Mouse (Mus musculus) stomach, embryonic 15.5 days (tissue): ENCODE measurements around the gene Gucy1a1. TPM values are rescaled to one million over a fixed set of nuclear protein-coding genes. Genes with fewer than 3 reads are reported as not detected.

ENCODE experiments used
- ATAC-seq: fragments of 200-750 bp; cut with Nextera tagmentation; 2 replicates; pipeline ENCODE4 v1.8.0; 2017; ENCODE audit warnings: low read depth, moderate number of reproducible peaks, moderate TSS enrichment; ENCODE audit not compliant: insufficient read depth, low FRiP score
- H3K27ac ChIP-seq: fragments of 300-500 bp; sonication (generic); 2 replicates; pipeline ENCODE4 v1.5.1; 2015; ENCODE audit warnings: mild to moderate bottlenecking, inconsistent platforms
- H3K27me3 ChIP-seq: fragments of 300-500 bp; sonication (generic); replicated peaks from 2 replicates; pipeline ENCODE4 v1.6.1; 2015; ENCODE audit warnings: inconsistent platforms
- H3K36me3 ChIP-seq: fragments of 300-500 bp; sonication (generic); 2 replicates; pipeline ENCODE4 v1.6.1; 2015; ENCODE audit warnings: inconsistent platforms
- H3K4me1 ChIP-seq: fragments of 300-500 bp; sonication (generic); 2 replicates; pipeline ENCODE4 v1.6.1; 2015; ENCODE audit warnings: inconsistent platforms
- H3K4me2 ChIP-seq: fragments of 300-500 bp; sonication (generic); 2 replicates; pipeline ENCODE4 v1.6.1; 2015; ENCODE audit warnings: mild to moderate bottlenecking, inconsistent platforms
- H3K4me3 ChIP-seq: fragments of 300-500 bp; sonication (generic); replicated peaks from 2 replicates; pipeline ENCODE4 v1.5.1; 2015; ENCODE audit warnings: inconsistent platforms
- H3K9ac ChIP-seq: fragments of 300-500 bp; sonication (generic); 2 replicates; pipeline ENCODE4 v1.6.1; 2015; ENCODE audit warnings: inconsistent platforms
- H3K9me3 ChIP-seq: fragments of 300-500 bp; sonication (generic); 2 replicates; pipeline ENCODE4 v1.6.1; 2016; ENCODE audit warnings: inconsistent platforms
- WGBS: fragments of 180-500 bp; shearing (Covaris S2); methylation state at CpG from one replicate; pipeline ENCODE4 v1.1.7; 2015; 5-methylcytosine and 5-hydroxymethylcytosine counted together
- polyA plus RNA-seq: library from polyadenylated mRNA; unstranded; fragments of >200 nt; fragmentation: Nextera tagmentation; extraction: Ambion mirVana; gene quantifications from 2 replicates; pipeline ENCODE4 v1.2.1, GENCODE M21; 2015

The Gucy1a1 gene
- polyA plus RNA-seq, 1 experiment from 2014 or later = 46.0 TPM

GRCm38 (mm10) chr3:82073741-82074181, 71.8 kb downstream of the Gucy1a1 start:
- 0 out of 2 replicates have a peak, but pooled peaks cover 2% of the 10 kb centered on the region for H3K4me1 ChIP-seq
- H3K36me3 ChIP-seq = no peaks in the 10 kb centered on the region
- peak overlapping the region; percentile 87 for H3K4me2 ChIP-seq
- peak overlapping the region; percentile 84 for H3K27ac ChIP-seq
- peak overlapping the region; percentile 56 for H3K9ac ChIP-seq
- no peaks in the 10 kb centered on the region for H3K27me3 ChIP-seq
- no peaks in the 10 kb centered on the region for H3K9me3 ChIP-seq
- ATAC-seq = peak; percentile 64
- peak overlapping the region; percentile 59 for H3K4me3 ChIP-seq
- WGBS = under 1% methylated on average over 33 of the region's 34 CpGs

- no peaks in the 10 kb centered on the region for H3K36me3 ChIP-seq
- no peaks in the 10 kb centered on the region for H3K27me3 ChIP-seq
- peak; percentile 53; the same call in 1 of the 2 replicates for ATAC-seq
- peaks cover 6% of the 10 kb centered on the region; the same call in 1 of the 2 replicates for H3K4me1 ChIP-seq
- no peaks in the 10 kb centered on the region for H3K9me3 ChIP-seq
- no peak overlapping the region for H3K4me3 ChIP-seq
- H3K4me2 ChIP-seq = no peak overlapping the region
- H3K27ac ChIP-seq = peak overlapping the region; percentile 35; the same call in 1 of the 2 replicates
- H3K9ac ChIP-seq = no peak overlapping the region
- 44% methylated on average over 5 of the region's 5 CpGs for WGBS
Observed at GRCm38 (mm10) chr3:82067830-82068229, 77.8 kb downstream of the Gucy1a1 start.

GRCm38 (mm10) chr3:82061402-82062180, 84.0 kb downstream of the Gucy1a1 start:
- Histone ChIP-seq H3K9me3 (no peaks in the 10 kb centered on the region), H3K27me3 (no peaks in the 10 kb centered on the region), H3K9ac (no peak overlapping the region), H3K27ac (peak overlapping the region; percentile 60; the same call in 1 of the 2 replicates), H3K4me1 (peaks cover 18% of the 10 kb centered on the region; the same call in 1 of the 2 replicates), H3K36me3 (no peaks in the 10 kb centered on the region), H3K4me2 (no peak overlapping the region), H3K4me3 (no peak overlapping the region)
- 24% methylated on average over 9 of the region's 9 CpGs for WGBS
- no peak for ATAC-seq

GRCm38 (mm10) chr3:82057201-82057600, 88.4 kb downstream of the Gucy1a1 start:
- 17% methylated on average over 5 of the region's 5 CpGs for WGBS
- no peaks in the 10 kb centered on the region for H3K36me3 ChIP-seq
- H3K9me3 ChIP-seq = no peaks in the 10 kb centered on the region
- H3K9ac ChIP-seq = no peak overlapping the region
- peaks cover 29% of the 10 kb centered on the region; the same call in 1 of the 2 replicates for H3K4me1 ChIP-seq
- H3K4me2 ChIP-seq = no peak overlapping the region
- H3K27ac ChIP-seq = peak overlapping the region; percentile 41; the same call in 1 of the 2 replicates
- no peaks in the 10 kb centered on the region for H3K27me3 ChIP-seq
- peak; percentile 88 for ATAC-seq
- no peak overlapping the region for H3K4me3 ChIP-seq

- Histone ChIP-seq H3K4me3 (no peak overlapping the region), H3K27me3 (no peaks in the 10 kb centered on the region), H3K9me3 (no peaks in the 10 kb centered on the region), H3K36me3 (no peaks in the 10 kb centered on the region), H3K4me2 (no peak overlapping the region), H3K9ac (no peak overlapping the region), H3K27ac (peak overlapping the region; percentile 78), H3K4me1 (peaks cover 23% of the 10 kb centered on the region; the same call in 1 of the 2 replicates)
- WGBS = 29% methylated on average over 5 of the region's 5 CpGs
- ATAC-seq = peak; percentile 39; the same call in 1 of the 2 replicates
Observed at GRCm38 (mm10) chr3:82054283-82054974, 91.2 kb downstream of the Gucy1a1 start.

GRCm38 (mm10) chr3:82052029-82052428, 93.6 kb downstream of the Gucy1a1 start:
- Histone ChIP-seq H3K4me1 (peaks cover 27% of the 10 kb centered on the region; the same call in 1 of the 2 replicates), H3K4me2 (no peak overlapping the region), H3K27me3 (no peaks in the 10 kb centered on the region), H3K9me3 (no peaks in the 10 kb centered on the region), H3K27ac (peak overlapping the region; percentile 80), H3K4me3 (no peak overlapping the region), H3K36me3 (no peaks in the 10 kb centered on the region), H3K9ac (no peak overlapping the region)
- WGBS = 50% methylated on average over 2 of the region's 2 CpGs
- ATAC-seq = no peak

GRCm38 (mm10) chr3:82051468-82051867, 94.1 kb downstream of the Gucy1a1 start:
- H3K27ac ChIP-seq = peak overlapping the region; percentile 80; the same call in 1 of the 2 replicates

GRCm38 (mm10) chr3:82048681-82049080, 96.9 kb downstream of the Gucy1a1 start:
- Histone ChIP-seq H3K4me3 (no peak overlapping the region), H3K9me3 (no peaks in the 10 kb centered on the region), H3K4me1 (peaks cover 19% of the 10 kb centered on the region; the same call in 1 of the 2 replicates), H3K27ac (peak overlapping the region; percentile 57), H3K9ac (no peak overlapping the region), H3K4me2 (no peak overlapping the region), H3K36me3 (0 out of 2 replicates have a peak, but pooled peaks cover 2% of the 10 kb centered on the region), H3K27me3 (no peaks in the 10 kb centered on the region)
- 40% methylated on average over 7 of the region's 7 CpGs for WGBS
- ATAC-seq = no peak

More at GRCm38 (mm10) chr3:82051468-82051867, 94.1 kb downstream of the Gucy1a1 start:
- no peaks in the 10 kb centered on the region for H3K9me3 ChIP-seq
- H3K27me3 ChIP-seq = no peaks in the 10 kb centered on the region
- no peak overlapping the region for H3K4me2 ChIP-seq
- 0 out of 2 replicates have a peak, but pooled peaks cover under 1% of the 10 kb centered on the region for H3K36me3 ChIP-seq
- no peak for ATAC-seq
- H3K4me3 ChIP-seq = no peak overlapping the region
- H3K9ac ChIP-seq = no peak overlapping the region
- peaks cover 30% of the 10 kb centered on the region; the same call in 1 of the 2 replicates for H3K4me1 ChIP-seq

- Histone ChIP-seq H3K4me3 (no peak overlapping the region), H3K4me1 (peaks cover 19% of the 10 kb centered on the region; the same call in 1 of the 2 replicates), H3K4me2 (no peak overlapping the region), H3K27me3 (no peaks in the 10 kb centered on the region), H3K36me3 (0 out of 2 replicates have a peak, but pooled peaks cover 2% of the 10 kb centered on the region), H3K27ac (peak overlapping the region; percentile 57; the same call in 1 of the 2 replicates), H3K9me3 (no peaks in the 10 kb centered on the region), H3K9ac (no peak overlapping the region)
- WGBS = 74% methylated on average over 4 of the region's 4 CpGs
- no peak for ATAC-seq
Observed at GRCm38 (mm10) chr3:82048078-82048477, 97.5 kb downstream of the Gucy1a1 start.

GRCm38 (mm10) chr3:82047100-82047753, 98.4 kb downstream of the Gucy1a1 start:
- peaks cover 16% of the 10 kb centered on the region; the same call in 1 of the 2 replicates for H3K4me1 ChIP-seq
- ATAC-seq = no peak
- 29% methylated on average over 8 of the region's 8 CpGs for WGBS

GRCm38 (mm10) chr3:82046087-82046486, 99.5 kb downstream of the Gucy1a1 start:
- Histone ChIP-seq H3K4me1 (0 out of 2 replicates have a peak, but pooled peaks cover 7% of the 10 kb centered on the region), H3K9me3 (no peaks in the 10 kb centered on the region), H3K27ac (no peak overlapping the region), H3K4me2 (no peak overlapping the region), H3K9ac (no peak overlapping the region), H3K27me3 (no peaks in the 10 kb centered on the region), H3K36me3 (0 out of 2 replicates have a peak, but pooled peaks cover 2% of the 10 kb centered on the region), H3K4me3 (no peak overlapping the region)
- ATAC-seq = no peak
- WGBS = 79% methylated on average over 8 of the region's 8 CpGs

More at GRCm38 (mm10) chr3:82047100-82047753, 98.4 kb downstream of the Gucy1a1 start:
- Histone ChIP-seq H3K36me3 (0 out of 2 replicates have a peak, but pooled peaks cover 2% of the 10 kb centered on the region), H3K27ac (no peak overlapping the region), H3K9me3 (no peaks in the 10 kb centered on the region), H3K4me2 (no peak overlapping the region), H3K9ac (no peak overlapping the region), H3K4me3 (no peak overlapping the region), H3K27me3 (no peaks in the 10 kb centered on the region)
